9 mouse cellular contexts compared by ENCODE assay signal in genomic region chr12:119426887-119427204, GRCm38 (mm10).
DNase-seq lines count a peak whose midpoint lies in the region; ATAC-seq and TF ChIP-seq lines count a peak whose summit lies in the region.
"Had no signal": no experiment of that assay in that cellular context is flagged by ENCODE, and none has a peak within 500 bp of the region (broad histone marks: within the 10 kb centered on the region; RNA-seq: fewer than 3 reads in every experiment).

No protein-coding gene starts in this region.

- H3K9ac ChIP-seq in kidney, embryonic 15.5 days, result no peak overlapping the region
- no peak overlapping the region for H3K9ac ChIP-seq in limb, embryonic 14.5 days (ENCODE audit: low read depth, low read length, severe bottlenecking)

- no peak overlapping the region for H3K4me3 ChIP-seq in kidney, embryonic 15.5 days (replicated peaks)
- H3K4me3 ChIP-seq in limb, embryonic 14.5 days (replicated peaks; ENCODE audit: low read length), result no peak overlapping the region
- H3K4me3 ChIP-seq: erythroblast, embryonic 14.5 days had no signal

- no peaks in the 10 kb centered on the region for H3K27me3 ChIP-seq in kidney, embryonic 15.5 days
- H3K27me3 ChIP-seq in limb, embryonic 14.5 days (ENCODE audit: control insufficient read depth, insufficient read depth, low read length), result no peaks in the 10 kb centered on the region

- H3K36me3 ChIP-seq in kidney, embryonic 15.5 days, result no peaks in the 10 kb centered on the region
- no peaks in the 10 kb centered on the region for H3K36me3 ChIP-seq in limb, embryonic 14.5 days (ENCODE audit: control insufficient read depth, insufficient read depth, low read length)

- 63% methylated on average over 1 of the region's 1 CpGs for WGBS in kidney, embryonic 15.5 days
- 53% methylated on average over 1 of the region's 1 CpGs for WGBS in limb, embryonic 14.5 days

- H3K9me3 ChIP-seq in kidney, embryonic 15.5 days (replicated peaks), result no peaks in the 10 kb centered on the region
- no peaks in the 10 kb centered on the region for H3K9me3 ChIP-seq in limb, embryonic 14.5 days (ENCODE audit: control insufficient read depth, low read length)

- H3K4me2 ChIP-seq in kidney, embryonic 15.5 days, result no peak overlapping the region
- no peak overlapping the region for H3K4me2 ChIP-seq in limb, embryonic 14.5 days (replicated peaks; ENCODE audit: low read depth, low read length, severe bottlenecking)

- DNase-seq in thymus, postnatal 25 days, result peak; percentile 6
- DNase-seq in thymus, adult 18-20 months, result no peak
- DNase-seq in cerebellum, postnatal 10 days, result peak; percentile 66 to 69
- peak; percentile 11 to 49 for DNase-seq in frontal cortex, postnatal 10 days (ENCODE audit: low spot score in 2 of 2)
- DNase-seq in limb, embryonic 14.5 days (ENCODE audit: low spot score), result peak; percentile 73
- DNase-seq in neural tube, embryonic 10.5 days (ENCODE audit: extremely low spot score, low spot score), result peak; percentile 26
- no peak for DNase-seq in spleen, postnatal 14 days (ENCODE audit: low spot score in 2 of 2)

- no peak for TF ChIP-seq POLR2A in limb, embryonic 14.5 days (IDR thresholded peaks at IDR 0.05; ENCODE audit: borderline replicate concordance, extremely low read depth, insufficient read depth, insufficient read length)

- peak; percentile 83 for ATAC-seq in kidney, embryonic 15.5 days (replicated peaks; ENCODE audit: low FRiP score)
- ATAC-seq in limb, embryonic 14.5 days (ENCODE audit: low FRiP score, low read depth), result peak; percentile 60; the same call in 1 of the 2 replicates

- no peaks in the 10 kb centered on the region for H3K4me1 ChIP-seq in kidney, embryonic 15.5 days
- H3K4me1 ChIP-seq in limb, embryonic 14.5 days (ENCODE audit: control insufficient read depth, insufficient read depth, low read length), result no peaks in the 10 kb centered on the region

- no peak overlapping the region for H3K27ac ChIP-seq in kidney, embryonic 15.5 days
- H3K27ac ChIP-seq in limb, embryonic 14.5 days (replicated peaks; ENCODE audit: low read depth, low read length), result no peak overlapping the region

Comparison
In these comparisons a context has a peak if more than half of its experiments do, and no peak if none do; other contexts are left out.
1. DNase-seq: peak in thymus, postnatal 25 days (single experiment), cerebellum, postnatal 10 days (2 of 2), frontal cortex, postnatal 10 days (2 of 2), limb, embryonic 14.5 days (single experiment) and neural tube, embryonic 10.5 days (single experiment); none in thymus, adult 18-20 months (0 of 2) and spleen, postnatal 14 days (0 of 2).